Mouse (Mus musculus): ENCODE results near the gene Lce3f. TPM values are rescaled to one million over a fixed set of nuclear protein-coding genes. Genes with fewer than 3 reads are reported as not detected.

The Lce3f gene
- polyA plus RNA-seq, 1 experiment: not detected

- TF ChIP-seq TAL1 (IDR thresholded peaks at IDR 0.05; ENCODE audit: low read length) (no peak), GATA1 (IDR thresholded peaks at IDR 0.05; ENCODE audit: low read length) (no peak)
- Histone ChIP-seq H3K27me3 (ENCODE audit: control insufficient read depth) (peaks cover 11% of the 10 kb centered on the region), H3K4me1 (ENCODE audit: control insufficient read depth) (no peaks in the 10 kb centered on the region), H3K9me3 (ENCODE audit: control insufficient read depth, low read length) (no peaks in the 10 kb centered on the region), H3K36me3 (ENCODE audit: control insufficient read depth) (no peaks in the 10 kb centered on the region), H3K4me3 (replicated peaks) (no peak within 1 kb of the TSS)
Measured at GRCm38 (mm10) chr3:93015460-93016104, 23.6 kb downstream of the Lce3f start, which contains the start of gene Crct1. TSS of gene Crct1 (minus strand) at chr3:93015687.

GRCm38 (mm10) chr3:93018960-93019359, 26.9 kb downstream of the Lce3f start, which contains the start of gene Lce1m:
TSS of gene Lce1m (minus strand) at chr3:93019060.
- Histone ChIP-seq H3K27me3 (ENCODE audit: control insufficient read depth) (peaks cover 11% of the 10 kb centered on the region), H3K36me3 (ENCODE audit: control insufficient read depth) (no peaks in the 10 kb centered on the region), H3K9me3 (ENCODE audit: control insufficient read depth, low read length) (no peaks in the 10 kb centered on the region), H3K4me1 (ENCODE audit: control insufficient read depth) (no peaks in the 10 kb centered on the region), H3K4me3 (replicated peaks) (no peak within 1 kb of the TSS)
- TF ChIP-seq GATA1 (IDR thresholded peaks at IDR 0.05; ENCODE audit: low read length): no peak
- no peak for TF ChIP-seq TAL1 (IDR thresholded peaks at IDR 0.05; ENCODE audit: low read length)

- no peaks in the 10 kb centered on the region for H3K27me3 ChIP-seq (ENCODE audit: control insufficient read depth)
- no peak overlapping the region for H3K4me3 ChIP-seq (replicated peaks)
- TF ChIP-seq TAL1 (IDR thresholded peaks at IDR 0.05; ENCODE audit: low read length): no peak
- no peaks in the 10 kb centered on the region for H3K36me3 ChIP-seq (ENCODE audit: control insufficient read depth)
- H3K9me3 ChIP-seq (ENCODE audit: control insufficient read depth, low read length): no peaks in the 10 kb centered on the region
- H3K4me1 ChIP-seq (ENCODE audit: control insufficient read depth): no peaks in the 10 kb centered on the region
Measured at GRCm38 (mm10) chr3:93021171-93021570, 29.1 kb downstream of the Lce3f start.

- TF ChIP-seq GATA1 (IDR thresholded peaks at IDR 0.05; ENCODE audit: low read length) (no peak), TAL1 (IDR thresholded peaks at IDR 0.05; ENCODE audit: low read length) (no peak)
- Histone ChIP-seq H3K9me3 (ENCODE audit: control insufficient read depth, low read length) (no peaks in the 10 kb centered on the region), H3K4me1 (ENCODE audit: control insufficient read depth) (no peaks in the 10 kb centered on the region), H3K36me3 (ENCODE audit: control insufficient read depth) (no peaks in the 10 kb centered on the region), H3K4me3 (replicated peaks) (no peak overlapping the region), H3K27me3 (ENCODE audit: control insufficient read depth) (no peaks in the 10 kb centered on the region)
Measured at GRCm38 (mm10) chr3:93023411-93024184, 31.6 kb downstream of the Lce3f start.

- Histone ChIP-seq H3K27me3 (ENCODE audit: control insufficient read depth) (no peaks in the 10 kb centered on the region), H3K9me3 (ENCODE audit: control insufficient read depth, low read length) (no peaks in the 10 kb centered on the region), H3K4me3 (replicated peaks) (no peak overlapping the region), H3K36me3 (ENCODE audit: control insufficient read depth) (no peaks in the 10 kb centered on the region), H3K4me1 (ENCODE audit: control insufficient read depth) (no peaks in the 10 kb centered on the region)
- no peak for TF ChIP-seq TAL1 (IDR thresholded peaks at IDR 0.05; ENCODE audit: low read length)
- no peak for TF ChIP-seq GATA1 (IDR thresholded peaks at IDR 0.05; ENCODE audit: low read length)
Measured at GRCm38 (mm10) chr3:93025486-93025885, 33.5 kb downstream of the Lce3f start.

GRCm38 (mm10) chr3:93031450-93031849, 39.4 kb downstream of the Lce3f start:
- H3K9me3 ChIP-seq (ENCODE audit: control insufficient read depth, low read length): no peaks in the 10 kb centered on the region
- H3K36me3 ChIP-seq (ENCODE audit: control insufficient read depth): no peaks in the 10 kb centered on the region
- H3K27me3 ChIP-seq (ENCODE audit: control insufficient read depth): no peaks in the 10 kb centered on the region
- H3K4me1 ChIP-seq (ENCODE audit: control insufficient read depth): no peaks in the 10 kb centered on the region
- TF ChIP-seq TAL1 (IDR thresholded peaks at IDR 0.05; ENCODE audit: low read length) (no peak), GATA1 (IDR thresholded peaks at IDR 0.05; ENCODE audit: low read length) (no peak)
- H3K4me3 ChIP-seq (replicated peaks): no peak overlapping the region

Other genes starting within 250 kb of the Lce3f start
- gene Lce1g, start 239.9 kb upstream of the Lce3f start, polyA plus RNA-seq (2012): not detected in 2 replicates
- not detected in 2 replicates for gene Lce1h, start 227.2 kb upstream of the Lce3f start, polyA plus RNA-seq (2012)
- not detected in 2 replicates for gene Lce1i, start 213.3 kb upstream of the Lce3f start, polyA plus RNA-seq (2012)
- gene Lce1j, start 201.7 kb upstream of the Lce3f start, polyA plus RNA-seq (2012): not detected in 2 replicates
- gene Lce1k, start 184.3 kb upstream of the Lce3f start, polyA plus RNA-seq (2012): not detected in 2 replicates
- gene Kprp, start 165.0 kb upstream of the Lce3f start, polyA plus RNA-seq (2012): not detected in 2 replicates
- gene Lce1l, start 140.9 kb upstream of the Lce3f start, polyA plus RNA-seq (2012): not detected in 2 replicates
- not detected in 2 replicates for gene 2310050C09Rik, start 122.0 kb upstream of the Lce3f start, polyA plus RNA-seq (2012)
- not detected in 2 replicates for gene Lce3a, start 66.0 kb upstream of the Lce3f start, polyA plus RNA-seq (2012)
- not detected in 2 replicates for gene Lce3b, start 59.2 kb upstream of the Lce3f start, polyA plus RNA-seq (2012)
- gene Lce3c, start 47.7 kb upstream of the Lce3f start, polyA plus RNA-seq (2012): not detected in 2 replicates
- not detected in 2 replicates for gene Lce3d, start 34.8 kb upstream of the Lce3f start, polyA plus RNA-seq (2012)
- gene Lce3e, start 25.2 kb upstream of the Lce3f start, polyA plus RNA-seq (2012): not detected in 2 replicates
- not detected in 2 replicates for gene Crct1, start 23.5 kb downstream of the Lce3f start, polyA plus RNA-seq (2012)
- gene Lce1m, start 26.8 kb downstream of the Lce3f start, polyA plus RNA-seq (2012): not detected in 2 replicates
- not detected in 2 replicates for gene Gm4858, start 76.6 kb downstream of the Lce3f start, polyA plus RNA-seq (2012)
- not detected in 2 replicates for gene Crnn, start 152.6 kb downstream of the Lce3f start, polyA plus RNA-seq (2012)
- not detected in 2 replicates for gene Flg2, start 205.1 kb downstream of the Lce3f start, polyA plus RNA-seq (2012)